Mouse (Mus musculus) large intestine, adult 2 months (tissue): Measurements from ENCODE around the gene Gm45716. TPM values are rescaled to one million over a fixed set of nuclear protein-coding genes. Genes with fewer than 3 reads are reported as not detected.
A peak's percentile ranks its signal among the peaks of the same experiment; 100 is the strongest.

ENCODE experiments used
- DNase-seq: peaks from one replicate; pipeline ENCODE4 v3.0.0-alpha.2; 2012; ENCODE audit warnings: low read depth, low spot score
- WGBS: fragments of 180-500 bp; shearing (Covaris S2); methylation state at CpG from one replicate; pipeline ENCODE4 v1.1.7; 2018; 5-methylcytosine and 5-hydroxymethylcytosine counted together
- polyA plus RNA-seq: library from polyadenylated mRNA; depleted of rRNA; stranded (reverse); fragments of >200 nt; gene quantifications from 2 replicates; pipeline ENCODE4 v1.2.3, GENCODE M21; 2012

The Gm45716 gene
- polyA plus RNA-seq, 1 experiment = 1.8 TPM

GRCm38 (mm10) chr11:90245630-90246029 is 58.1 kb downstream of the Gm45716 start:
- WGBS = 76% methylated on average over 6 of the region's 6 CpGs
- no peak for DNase-seq

GRCm38 (mm10) chr11:90246676-90247075 is 59.2 kb downstream of the Gm45716 start:
- WGBS = 76% methylated on average over 4 of the region's 4 CpGs
- DNase-seq = no peak

- no peak for DNase-seq
- WGBS = 66% methylated on average over 4 of the region's 4 CpGs
Measured at GRCm38 (mm10) chr11:90247793-90248192, 60.3 kb downstream of the Gm45716 start.

GRCm38 (mm10) chr11:90249025-90249650 is 61.7 kb downstream of the Gm45716 start, which contains the start of gene Mmd:
Gene Mmd (plus strand): TSS chr11:90249456.
- WGBS = under 1% methylated on average over 51 of the region's 51 CpGs
- DNase-seq = peak; percentile 93

GRCm38 (mm10) chr11:90249701-90250141 is 62.2 kb downstream of the Gm45716 start:
- under 1% methylated on average over 22 of the region's 22 CpGs for WGBS
- DNase-seq = no peak

- under 1% methylated on average over 9 of the region's 9 CpGs for WGBS
- no peak for DNase-seq
Measured at GRCm38 (mm10) chr11:90250189-90250588, 62.7 kb downstream of the Gm45716 start.

- DNase-seq = no peak
- 35% methylated on average over 7 of the region's 7 CpGs for WGBS
Measured at GRCm38 (mm10) chr11:90250730-90251129, 63.2 kb downstream of the Gm45716 start.

GRCm38 (mm10) chr11:90251923-90252322 is 64.4 kb downstream of the Gm45716 start:
- WGBS = 22% methylated on average over 2 of the region's 2 CpGs
- DNase-seq = no peak

- no peak for DNase-seq
Measured at GRCm38 (mm10) chr11:90252366-90252765, 64.9 kb downstream of the Gm45716 start.

GRCm38 (mm10) chr11:90254536-90254935 is 67.1 kb downstream of the Gm45716 start:
- DNase-seq = no peak
- WGBS = 94% methylated on average over 3 of the region's 3 CpGs

More at GRCm38 (mm10) chr11:90252366-90252765, 64.9 kb downstream of the Gm45716 start:
- 50% methylated on average over 8 of the region's 8 CpGs for WGBS

- DNase-seq = no peak
- WGBS = 77% methylated on average over 6 of the region's 6 CpGs
Measured at GRCm38 (mm10) chr11:90255687-90256086, 68.2 kb downstream of the Gm45716 start.

GRCm38 (mm10) chr11:90256833-90257525 is 69.5 kb downstream of the Gm45716 start:
- WGBS = 26% methylated on average over 16 of the region's 16 CpGs
- no peak for DNase-seq

GRCm38 (mm10) chr11:90258321-90258927 is 70.9 kb downstream of the Gm45716 start:
- DNase-seq = no peak
- WGBS = 56% methylated on average over 10 of the region's 10 CpGs

GRCm38 (mm10) chr11:90259071-90259470 is 71.6 kb downstream of the Gm45716 start:
- 20% methylated on average over 4 of the region's 4 CpGs for WGBS
- no peak for DNase-seq

GRCm38 (mm10) chr11:90259826-90260225 is 72.3 kb downstream of the Gm45716 start:
- DNase-seq = no peak
- WGBS = 82% methylated on average over 9 of the region's 9 CpGs

- 78% methylated on average over 11 of the region's 11 CpGs for WGBS
- no peak for DNase-seq
Measured at GRCm38 (mm10) chr11:90264180-90264579, 76.7 kb downstream of the Gm45716 start.

GRCm38 (mm10) chr11:90265581-90265980 is 78.1 kb downstream of the Gm45716 start:
- DNase-seq = no peak
- WGBS = 87% methylated on average over 7 of the region's 7 CpGs

- peak; percentile 51 for DNase-seq
- WGBS = 23% methylated on average over 5 of the region's 5 CpGs
Measured at GRCm38 (mm10) chr11:90268934-90269333, 81.5 kb downstream of the Gm45716 start.

GRCm38 (mm10) chr11:90269398-90270123 is 82.1 kb downstream of the Gm45716 start:
- peak; percentile 48 for DNase-seq
- 27% methylated on average over 18 of the region's 18 CpGs for WGBS
